Mouse (Mus musculus): ENCODE measurements around the gene Gstm7. TPM values are rescaled to one million over a fixed set of nuclear protein-coding genes. Genes with fewer than 3 reads are reported as not detected.
"Not testable (repeated sequence)": the region's sequence is repeated elsewhere in the genome, so short reads cannot be mapped to it uniquely, and the experiment has no call there.

The Gstm7 gene
- polyA plus RNA-seq, 1 experiment from 2014 or later = 26.8 TPM

DNA sequence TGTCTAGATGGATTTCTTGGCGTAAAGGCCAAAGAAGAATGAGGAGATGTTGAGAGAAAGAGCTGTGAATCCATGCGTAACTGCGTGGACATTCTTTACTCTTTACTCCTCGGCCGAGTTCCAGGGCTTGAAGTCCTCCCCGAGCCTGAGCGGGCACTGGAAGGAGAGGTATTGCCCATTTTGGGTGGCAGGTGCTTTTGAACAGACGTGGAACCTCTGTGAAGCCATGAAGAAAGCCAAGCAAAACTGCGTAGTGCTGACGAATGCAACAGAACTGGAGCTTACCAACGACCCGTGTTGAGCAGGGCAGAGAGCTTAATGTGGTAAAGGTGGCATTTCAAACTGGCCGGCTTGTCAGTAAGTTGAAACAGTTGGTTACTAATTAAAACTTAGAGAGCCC, 32.9 kb downstream of the Gstm7 start:
- Histone ChIP-seq H3K27me3 (ENCODE audit: control insufficient read depth, insufficient read depth, low read length) (no peaks in the 10 kb centered on the region), H3K4me1 (ENCODE audit: control insufficient read depth, insufficient read depth, low read length) (peaks cover 13% of the 10 kb centered on the region), H3K4me2 (ENCODE audit: low read depth, low read length) (no peak overlapping the region), H3K9ac (ENCODE audit: low read length) (no peak overlapping the region), H3K36me3 (ENCODE audit: control insufficient read depth, insufficient read depth) (no peaks in the 10 kb centered on the region), H3K4me3 (ENCODE audit: low read length) (no peak overlapping the region), H3K27ac (ENCODE audit: low read length) (no peak overlapping the region), H3K9me3 (replicated peaks; ENCODE audit: control insufficient read depth, low read length) (no peaks in the 10 kb centered on the region)
- no peak for ATAC-seq (replicated peaks; ENCODE audit: extremely low read depth, insufficient read depth, low FRiP score)
- 89% methylated on average over 13 of the region's 13 CpGs for WGBS

DNA sequence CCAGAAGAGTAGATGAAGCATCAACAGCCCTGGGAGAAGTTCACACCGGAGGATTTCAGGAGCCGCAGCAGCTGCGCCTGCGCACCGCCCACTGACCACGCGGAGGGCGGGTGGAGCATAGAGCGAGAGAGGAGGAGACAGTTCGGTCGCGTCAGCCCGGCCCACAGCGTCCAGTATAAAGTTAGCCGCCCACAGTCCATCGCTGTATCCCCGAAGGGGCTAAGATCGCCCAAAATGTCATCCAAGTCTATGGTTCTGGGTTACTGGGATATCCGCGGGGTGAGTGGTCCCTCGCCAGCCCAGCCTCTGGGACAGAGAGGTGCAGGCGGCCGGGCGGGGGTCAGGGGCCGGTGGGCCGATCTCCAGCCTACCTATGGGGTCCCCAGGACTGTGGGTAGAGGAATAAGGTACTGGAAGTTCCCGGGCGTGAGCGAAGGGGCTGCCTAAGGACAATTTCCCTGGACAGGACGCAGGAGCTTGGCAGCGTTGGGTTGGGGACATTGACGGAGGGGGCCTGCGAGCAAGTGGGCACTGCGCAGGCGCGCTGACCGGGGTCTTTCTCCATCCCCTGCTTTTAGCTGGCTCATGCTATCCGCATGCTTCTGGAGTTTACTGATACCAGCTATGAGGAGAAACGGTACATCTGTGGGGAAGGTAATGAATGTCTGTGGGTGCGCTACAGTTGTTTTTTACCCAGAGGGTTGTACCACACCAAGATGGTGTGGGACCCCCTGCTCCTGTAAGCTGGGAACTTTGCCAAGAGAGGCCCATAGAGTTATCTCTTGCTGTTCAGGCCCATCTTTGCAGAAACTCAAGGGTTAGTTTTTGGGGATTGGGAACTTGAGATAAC, 35.7 kb downstream of the Gstm7 start, which contains the start of gene Gstm5:
Gstm5 (plus strand) TSS at position 102 of the 850 bp plus-strand sequence.
- peak within 1 kb of the TSS; percentile 88 for H3K4me3 ChIP-seq (ENCODE audit: low read length)
- 9% methylated on average over 40 of the region's 40 CpGs for WGBS
- no peaks in the 10 kb centered on the region for H3K27me3 ChIP-seq (ENCODE audit: control insufficient read depth, insufficient read depth, low read length)
- H3K9me3 ChIP-seq (replicated peaks; ENCODE audit: control insufficient read depth, low read length) = no peaks in the 10 kb centered on the region
- peak within 1 kb of the TSS; percentile 84 for H3K27ac ChIP-seq (ENCODE audit: low read length)
- peak; percentile 95 for ATAC-seq (replicated peaks; ENCODE audit: extremely low read depth, insufficient read depth, low FRiP score)
- H3K4me2 ChIP-seq (ENCODE audit: low read depth, low read length) = peak within 1 kb of the TSS; percentile 93
- peak within 1 kb of the TSS; percentile 90 for H3K9ac ChIP-seq (ENCODE audit: low read length)
- H3K36me3 ChIP-seq (ENCODE audit: control insufficient read depth, insufficient read depth) = no peaks in the 10 kb centered on the region
- peaks cover 11% of the 10 kb centered on the region for H3K4me1 ChIP-seq (ENCODE audit: control insufficient read depth, insufficient read depth, low read length)

DNA sequence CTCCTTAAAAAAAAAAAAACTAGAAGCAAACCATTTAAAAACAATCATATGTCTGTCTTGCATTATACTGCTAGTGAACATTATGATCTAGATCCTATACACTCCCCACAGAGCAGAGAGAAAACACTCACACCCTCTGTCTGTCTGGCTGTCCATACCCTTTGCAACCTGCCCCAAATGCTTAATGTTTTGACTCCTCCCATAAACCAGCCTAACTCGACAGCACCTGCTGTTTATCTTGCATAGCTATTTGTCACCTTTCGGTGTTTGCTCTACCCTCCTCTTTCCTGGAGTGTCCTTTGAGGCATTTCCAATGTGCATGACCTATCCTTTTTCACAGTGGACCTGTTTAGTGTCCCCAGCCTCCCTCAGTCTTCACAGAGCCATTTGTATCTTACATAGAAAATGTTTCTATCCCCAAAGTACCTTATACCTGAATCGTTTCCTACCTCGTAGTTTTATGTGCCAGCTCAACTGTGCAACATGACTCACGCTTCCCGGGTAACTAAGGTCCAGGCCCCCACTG, 36.4 kb downstream of the Gstm7 start:
- no peaks in the 10 kb centered on the region for H3K36me3 ChIP-seq (ENCODE audit: control insufficient read depth, insufficient read depth)
- peak overlapping the region; percentile 90 for H3K9ac ChIP-seq (ENCODE audit: low read length)
- peaks cover 9% of the 10 kb centered on the region for H3K4me1 ChIP-seq (ENCODE audit: control insufficient read depth, insufficient read depth, low read length)
- no peaks in the 10 kb centered on the region for H3K9me3 ChIP-seq (replicated peaks; ENCODE audit: control insufficient read depth, low read length)
- ATAC-seq (replicated peaks; ENCODE audit: extremely low read depth, insufficient read depth, low FRiP score) = 0 out of 2 replicates have a peak, but pooled peaks have one; percentile 12
- H3K4me3 ChIP-seq (ENCODE audit: low read length) = peak overlapping the region; percentile 88
- H3K27ac ChIP-seq (ENCODE audit: low read length) = no peak overlapping the region; the same call in 1 of the 2 replicates
- peak overlapping the region; percentile 93 for H3K4me2 ChIP-seq (ENCODE audit: low read depth, low read length)
- no peaks in the 10 kb centered on the region for H3K27me3 ChIP-seq (ENCODE audit: control insufficient read depth, insufficient read depth, low read length)
- WGBS = 10% methylated on average over 6 of the region's 6 CpGs

DNA sequence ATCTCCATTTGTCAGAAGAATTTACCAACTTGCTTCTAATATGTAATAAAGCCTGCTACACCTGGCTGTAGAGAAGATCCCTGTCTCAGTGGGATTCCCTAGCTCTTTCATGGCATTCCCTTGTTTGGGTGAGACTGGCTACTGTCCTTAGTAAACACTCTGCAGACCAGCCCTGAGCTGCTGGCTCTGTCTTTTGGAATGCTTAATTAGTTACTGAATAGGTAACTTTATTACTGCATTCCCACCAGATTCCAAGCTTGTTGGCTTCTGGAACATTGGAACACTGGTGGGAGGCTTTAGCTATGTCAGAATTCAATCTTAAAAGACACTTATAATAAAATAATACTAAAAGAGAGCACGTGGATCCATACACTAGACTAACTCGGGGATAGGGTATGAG, 42.4 kb downstream of the Gstm7 start:
- not testable (repeated sequence) for H3K9ac ChIP-seq (ENCODE audit: low read length); H3K27ac ChIP-seq (ENCODE audit: low read length); H3K27me3 ChIP-seq (ENCODE audit: control insufficient read depth, insufficient read depth, low read length); H3K4me2 ChIP-seq (ENCODE audit: low read depth, low read length); H3K36me3 ChIP-seq (ENCODE audit: control insufficient read depth, insufficient read depth); ATAC-seq (replicated peaks; ENCODE audit: extremely low read depth, insufficient read depth, low FRiP score); H3K9me3 ChIP-seq (replicated peaks; ENCODE audit: control insufficient read depth, low read length); H3K4me1 ChIP-seq (ENCODE audit: control insufficient read depth, insufficient read depth, low read length); H3K4me3 ChIP-seq (ENCODE audit: low read length)
- WGBS = 60% methylated on average over 2 of the region's 2 CpGs

DNA sequence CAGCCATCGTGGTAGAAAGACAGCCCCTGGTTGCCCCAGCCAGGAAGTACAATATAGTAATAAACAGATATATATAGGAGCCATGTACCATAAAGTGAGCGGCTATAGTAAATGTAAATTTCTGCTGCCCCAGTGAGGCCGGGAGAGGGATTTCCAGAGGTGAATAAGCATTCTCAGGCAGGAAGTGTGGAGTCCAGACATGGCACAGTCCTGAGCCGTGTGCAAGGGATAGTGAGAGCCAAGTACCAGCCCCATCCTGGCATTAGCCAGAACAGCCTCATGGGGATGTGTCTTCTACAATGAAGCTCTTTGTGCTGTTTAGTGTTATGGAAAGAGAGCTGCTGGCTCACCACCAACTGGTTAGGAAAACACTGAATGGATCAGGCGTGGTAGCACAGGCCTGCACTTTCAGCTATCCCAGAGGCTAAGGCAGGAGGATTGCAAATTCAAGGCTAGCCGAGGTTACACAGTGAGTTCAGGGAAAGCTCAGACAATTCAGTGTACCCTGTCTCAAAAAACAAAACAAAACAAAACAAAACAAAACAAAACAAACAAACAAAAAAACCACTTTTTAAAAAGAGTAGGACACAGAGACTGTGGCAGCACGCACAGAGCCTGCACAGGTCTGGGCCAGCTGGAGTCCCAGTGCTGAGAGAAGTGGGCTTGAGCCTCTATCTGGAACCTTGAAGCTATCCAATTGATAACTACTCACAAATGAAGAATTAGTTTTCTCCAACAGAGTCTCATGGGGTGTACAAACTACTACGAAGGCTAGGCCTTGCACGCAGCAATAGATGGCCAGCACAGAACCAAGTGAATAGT, 43.7 kb downstream of the Gstm7 start:
- WGBS = 76% methylated on average over 9 of the region's 9 CpGs
- no peak overlapping the region; the same call in 1 of the 2 replicates for H3K27ac ChIP-seq (ENCODE audit: low read length)
- H3K9ac ChIP-seq (ENCODE audit: low read length) = no peak overlapping the region
- H3K36me3 ChIP-seq (ENCODE audit: control insufficient read depth, insufficient read depth) = no peaks in the 10 kb centered on the region
- no peaks in the 10 kb centered on the region for H3K27me3 ChIP-seq (ENCODE audit: control insufficient read depth, insufficient read depth, low read length)
- H3K4me2 ChIP-seq (ENCODE audit: low read depth, low read length) = no peak overlapping the region
- no peak overlapping the region for H3K4me3 ChIP-seq (ENCODE audit: low read length)
- peak; percentile 23; the same call in 1 of the 2 replicates for ATAC-seq (replicated peaks; ENCODE audit: extremely low read depth, insufficient read depth, low FRiP score)
- H3K9me3 ChIP-seq (replicated peaks; ENCODE audit: control insufficient read depth, low read length) = no peaks in the 10 kb centered on the region
- H3K4me1 ChIP-seq (ENCODE audit: control insufficient read depth, insufficient read depth, low read length) = no peaks in the 10 kb centered on the region

DNA sequence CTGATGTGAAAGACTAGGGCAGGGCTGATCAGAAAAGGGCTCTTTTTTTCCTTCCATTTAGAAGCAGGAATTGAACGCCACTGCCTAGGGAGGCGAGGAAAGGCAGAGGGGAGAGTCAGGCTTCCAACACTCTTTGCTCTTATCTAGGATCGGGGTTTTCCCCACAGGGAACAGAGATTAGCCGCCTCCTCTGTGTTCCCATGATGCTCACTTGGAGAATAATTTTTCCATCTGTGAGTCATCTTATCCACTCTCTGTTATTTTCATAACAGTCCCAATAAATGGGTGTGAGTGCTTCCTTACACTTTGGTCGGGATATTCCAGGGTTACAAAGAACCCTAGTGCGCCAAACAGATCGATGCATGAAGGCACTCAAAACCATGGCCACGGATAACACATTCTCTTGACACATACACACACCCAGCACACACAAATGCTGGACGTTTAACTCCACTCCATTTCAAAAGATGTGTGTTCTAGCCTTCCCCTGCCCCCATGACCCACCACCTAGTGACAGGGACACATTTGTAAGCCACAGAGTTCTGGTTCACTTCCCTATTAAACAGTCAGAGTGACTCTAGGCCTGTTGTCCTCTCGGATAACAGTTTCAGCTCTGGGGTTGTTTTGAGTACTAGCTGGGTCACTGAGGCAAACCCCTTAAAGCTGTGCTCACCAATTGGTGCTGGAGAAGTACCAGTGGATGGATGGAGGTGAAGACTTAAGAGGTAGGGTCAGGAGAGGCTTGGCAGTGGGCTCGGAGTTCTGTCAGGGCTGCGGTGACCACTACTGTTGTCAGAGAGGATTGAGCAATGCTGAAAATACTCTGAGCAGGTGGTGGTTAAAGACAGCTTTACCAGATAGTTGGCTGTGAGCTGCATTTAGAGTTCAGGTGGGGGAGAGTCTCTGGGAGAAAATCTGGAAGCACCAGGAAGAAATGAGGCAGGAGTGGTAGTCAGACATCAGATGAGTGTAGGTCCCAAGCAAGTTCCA, 53.6 kb downstream of the Gstm7 start:
- WGBS = 55% methylated on average over 12 of the region's 12 CpGs
- Histone ChIP-seq H3K9ac (ENCODE audit: low read length) (no peak overlapping the region), H3K4me1 (ENCODE audit: control insufficient read depth, insufficient read depth, low read length) (no peaks in the 10 kb centered on the region), H3K27ac (ENCODE audit: low read length) (no peak overlapping the region), H3K4me3 (ENCODE audit: low read length) (no peak overlapping the region), H3K27me3 (ENCODE audit: control insufficient read depth, insufficient read depth, low read length) (no peaks in the 10 kb centered on the region), H3K4me2 (ENCODE audit: low read depth, low read length) (no peak overlapping the region), H3K9me3 (replicated peaks; ENCODE audit: control insufficient read depth, low read length) (no peaks in the 10 kb centered on the region), H3K36me3 (ENCODE audit: control insufficient read depth, insufficient read depth) (no peaks in the 10 kb centered on the region)
- no peak for ATAC-seq (replicated peaks; ENCODE audit: extremely low read depth, insufficient read depth, low FRiP score)

DNA sequence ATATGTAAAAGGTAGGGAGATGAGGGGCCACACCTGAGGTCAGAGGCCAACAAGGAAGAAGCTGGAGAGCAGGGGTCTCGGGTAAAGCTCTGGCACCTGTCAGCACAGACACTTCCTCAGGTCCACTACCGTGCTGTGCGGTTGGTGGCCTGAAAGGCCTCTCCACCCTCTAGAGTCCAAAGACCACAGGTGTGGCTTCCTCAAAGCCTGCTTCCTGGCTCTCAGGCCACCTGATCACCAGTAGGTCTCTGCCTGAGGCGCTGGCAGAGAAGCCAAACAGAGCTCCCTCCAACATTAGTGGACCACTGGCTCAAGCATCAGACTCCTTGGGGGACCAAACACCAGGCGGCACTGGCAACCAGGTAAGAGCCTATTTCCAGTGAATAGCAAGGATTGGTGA, 54.6 kb downstream of the Gstm7 start, which contains the start of gene Eps8l3:
Eps8l3 (plus strand) TSS at position 225 of the 400 bp plus-strand sequence.
- Histone ChIP-seq H3K4me3 (ENCODE audit: low read length) (no peak within 1 kb of the TSS), H3K9me3 (replicated peaks; ENCODE audit: control insufficient read depth, low read length) (no peaks in the 10 kb centered on the region), H3K4me2 (ENCODE audit: low read depth, low read length) (no peak within 1 kb of the TSS), H3K27me3 (ENCODE audit: control insufficient read depth, insufficient read depth, low read length) (no peaks in the 10 kb centered on the region), H3K4me1 (ENCODE audit: control insufficient read depth, insufficient read depth, low read length) (no peaks in the 10 kb centered on the region), H3K27ac (ENCODE audit: low read length) (no peak within 1 kb of the TSS), H3K9ac (ENCODE audit: low read length) (no peak within 1 kb of the TSS), H3K36me3 (ENCODE audit: control insufficient read depth, insufficient read depth) (no peaks in the 10 kb centered on the region)
- no peak for ATAC-seq (replicated peaks; ENCODE audit: extremely low read depth, insufficient read depth, low FRiP score)
- 87% methylated on average over 5 of the region's 5 CpGs for WGBS
